Mouse (Mus musculus) megakaryocyte-erythroid progenitor cell, adult 5-6 weeks (primary cell): ENCODE data around the gene Cyfip1. TPM values are rescaled to one million over a fixed set of nuclear protein-coding genes. Genes with fewer than 3 reads are reported as not detected.

Experiments used
- ATAC-seq: replicated peaks from 2 replicates; pipeline ENCODE4 v1.8.0; 2016; ENCODE audit warnings: mild to moderate bottlenecking, inconsistent platforms; ENCODE audit not compliant: severe bottlenecking, poor library complexity, low FRiP score, low TSS enrichment
- total RNA-seq, 2 experiments: library from RNA; stranded (forward) in 1 of 2; stranded (reverse) in 1 of 2; fragments of 200-1000, 215-1000 nt in 1 of 2; fragments of >200 nt in 1 of 2; fragmentation: Nextera tagmentation in 1 of 2; gene quantifications; 2 replicates each; pipeline ENCODE4 v1.2.3; 2014 to 2017

Gene Cyfip1
- total RNA-seq, 2 experiments from 2014 or later = 20.4 to 21.4 TPM

DNA sequence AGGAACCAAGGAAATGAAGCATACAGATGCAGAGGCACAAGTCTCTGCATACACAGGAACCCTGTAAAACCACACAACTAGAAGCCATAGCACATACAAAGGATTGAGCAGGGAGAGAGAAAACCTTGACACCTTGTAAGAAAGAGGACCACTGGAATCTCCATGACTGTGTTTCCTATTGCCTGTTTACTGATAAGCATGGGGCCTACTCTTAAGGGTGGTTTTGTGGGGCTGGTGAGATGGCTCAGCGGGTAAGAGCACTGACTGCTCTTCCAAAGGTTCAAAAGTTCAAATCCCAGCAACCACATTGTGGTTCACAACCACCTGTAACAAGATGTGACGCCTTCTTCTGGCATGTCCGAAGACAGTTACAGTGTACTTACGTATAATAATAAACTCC lies 85.7 kb downstream of the Cyfip1 start:
- no peak for ATAC-seq

DNA sequence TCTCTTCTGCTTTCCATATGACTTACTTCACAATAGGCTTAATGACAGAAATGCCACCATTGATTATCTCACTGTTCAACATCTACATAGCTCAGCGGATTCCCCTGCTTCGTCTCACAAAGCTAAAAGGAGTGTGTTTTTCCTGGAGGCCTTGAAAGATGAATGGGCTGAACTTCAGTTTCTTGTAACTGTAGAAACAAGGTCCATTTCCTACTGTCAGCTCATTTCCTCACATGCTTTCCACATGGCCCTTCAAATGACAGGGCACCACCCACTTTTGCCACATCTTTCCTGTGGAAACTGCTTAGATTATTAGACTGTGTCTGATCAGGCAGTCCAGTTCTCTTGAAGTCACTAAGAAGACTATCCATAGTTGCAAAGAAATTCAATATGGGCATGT lies 87.1 kb downstream of the Cyfip1 start:
- no peak for ATAC-seq

DNA sequence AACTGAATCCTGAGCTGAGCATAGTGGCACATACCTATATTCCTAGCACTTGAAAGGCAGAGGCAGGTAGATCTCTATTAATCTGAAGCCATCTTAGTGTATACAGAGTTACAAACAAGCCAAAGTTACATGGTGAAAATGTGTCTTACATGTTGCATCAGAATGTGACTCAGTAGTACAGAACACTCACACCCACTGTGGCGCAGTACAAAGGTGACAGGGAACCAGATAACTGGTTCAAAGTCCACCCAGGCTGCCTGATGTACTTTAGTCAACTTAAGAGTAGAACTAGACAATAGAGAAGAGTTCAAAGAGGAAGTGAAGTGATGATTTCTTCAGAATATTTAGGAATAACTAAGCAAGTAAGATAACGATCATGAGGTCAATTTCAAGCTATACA lies 93.5 kb downstream of the Cyfip1 start:
- ATAC-seq = no peak

DNA sequence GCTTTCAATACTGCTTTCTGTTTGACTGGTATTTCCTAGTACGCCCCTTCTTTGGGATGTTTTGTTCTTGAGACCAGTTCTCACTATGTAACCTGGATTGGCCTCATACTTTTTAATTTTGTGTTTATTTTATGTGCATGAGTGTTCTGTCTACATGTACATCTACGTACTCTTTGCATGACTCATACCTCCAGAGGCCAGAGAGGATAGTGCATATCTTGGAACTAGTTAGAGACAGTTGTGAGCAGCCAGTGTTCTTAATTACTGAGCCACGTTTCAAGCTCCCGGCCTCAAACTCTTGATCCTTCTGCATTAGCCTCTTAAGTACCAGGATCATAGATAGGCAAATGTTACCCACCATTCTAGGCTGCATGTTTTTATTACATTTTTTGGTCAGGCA lies 96.8 kb downstream of the Cyfip1 start:
- no peak for ATAC-seq

DNA sequence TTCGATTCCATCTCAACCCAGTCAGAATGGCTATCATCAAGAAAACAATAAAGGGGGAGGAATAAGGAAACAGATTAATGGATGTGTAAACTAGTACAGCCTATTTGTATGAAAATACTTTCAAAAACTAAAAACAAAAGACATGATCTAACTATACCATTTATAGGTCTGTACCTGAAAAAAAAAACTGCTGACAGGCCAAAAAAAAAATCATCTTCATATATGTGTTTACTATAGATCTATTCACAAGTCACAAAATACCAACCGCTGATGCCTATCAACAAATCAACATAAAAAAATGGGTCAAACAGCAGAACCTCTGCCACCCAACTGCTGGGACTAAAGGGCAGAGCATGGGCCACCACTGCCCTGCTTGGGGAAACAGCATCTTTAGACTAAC lies 114.5 kb downstream of the Cyfip1 start:
- ATAC-seq = no peak

DNA sequence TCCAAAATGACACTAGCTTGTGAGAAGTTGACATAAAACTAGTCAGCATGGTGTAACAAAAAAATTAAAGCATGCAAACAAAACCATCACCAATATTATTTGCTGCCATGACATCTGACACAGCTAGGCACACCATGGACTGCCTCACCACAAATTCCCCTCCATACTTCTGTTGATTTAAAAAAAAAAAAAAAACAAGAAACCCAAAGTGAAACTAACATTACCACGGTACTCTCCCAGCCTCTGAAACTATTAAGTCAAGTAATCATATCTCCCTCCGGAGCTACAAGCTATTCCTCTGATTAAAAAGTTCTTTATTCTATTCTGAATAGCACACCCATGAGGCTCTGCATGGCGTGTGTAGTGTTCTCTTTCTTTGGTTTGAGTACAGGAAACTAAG lies 115.6 kb downstream of the Cyfip1 start:
- ATAC-seq = no peak

DNA sequence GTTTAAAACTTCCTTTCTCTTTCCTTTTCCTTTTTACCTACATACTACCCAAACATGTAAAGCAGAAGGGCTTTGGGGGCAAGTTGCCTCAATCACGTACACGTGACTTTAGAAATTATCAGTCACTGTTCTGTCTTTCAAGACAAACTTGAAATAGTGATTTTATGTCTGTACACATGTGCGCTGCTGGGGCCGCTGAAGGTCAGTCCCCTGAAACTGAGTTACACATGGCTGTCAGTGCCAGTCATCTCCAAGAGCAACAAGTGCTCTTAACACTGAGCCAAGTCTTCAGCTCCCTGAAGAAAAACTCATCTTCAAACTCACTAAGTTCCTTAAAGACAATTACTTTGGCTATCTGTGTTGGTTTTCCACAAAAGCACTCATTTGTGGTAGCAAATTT lies 116.4 kb downstream of the Cyfip1 start:
- ATAC-seq = no peak

DNA sequence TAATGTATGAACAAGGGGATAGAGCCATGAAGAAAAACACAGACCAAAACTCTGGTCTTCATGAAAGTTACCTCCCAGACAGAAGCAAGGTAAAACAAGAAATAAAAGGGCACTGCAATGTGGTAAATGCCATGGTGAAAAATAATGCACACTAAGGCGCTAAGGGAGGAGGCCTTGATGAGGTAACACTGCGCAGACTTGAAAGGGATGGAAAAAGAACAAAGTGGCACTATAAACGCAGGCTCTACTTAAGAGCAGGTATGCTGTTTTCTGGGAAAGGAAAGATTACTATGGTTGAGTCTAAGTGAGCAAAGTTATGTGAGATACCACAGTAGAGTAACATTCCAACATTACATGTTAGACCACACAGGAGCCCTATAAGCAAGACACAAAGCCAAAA lies 118.3 kb downstream of the Cyfip1 start:
- no peak for ATAC-seq

DNA sequence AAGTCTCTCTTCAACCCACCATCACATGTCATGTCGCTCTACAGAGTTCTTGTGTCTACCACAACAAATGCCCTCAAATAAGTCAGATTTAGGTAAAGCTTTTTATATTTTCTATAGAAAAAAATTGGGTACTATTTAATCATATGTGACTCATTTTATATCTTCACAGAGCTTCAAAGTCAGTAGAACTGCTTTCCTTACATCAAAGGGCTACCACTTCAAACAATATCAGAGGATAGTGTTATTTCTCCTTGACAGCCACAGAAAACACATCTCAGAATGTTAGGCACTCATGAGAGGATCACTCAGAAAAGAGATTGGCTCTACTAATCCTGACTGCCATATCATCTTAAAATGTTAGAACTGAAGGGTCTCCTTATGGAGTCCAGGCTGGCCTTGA lies 119.0 kb downstream of the Cyfip1 start:
- no peak for ATAC-seq

DNA sequence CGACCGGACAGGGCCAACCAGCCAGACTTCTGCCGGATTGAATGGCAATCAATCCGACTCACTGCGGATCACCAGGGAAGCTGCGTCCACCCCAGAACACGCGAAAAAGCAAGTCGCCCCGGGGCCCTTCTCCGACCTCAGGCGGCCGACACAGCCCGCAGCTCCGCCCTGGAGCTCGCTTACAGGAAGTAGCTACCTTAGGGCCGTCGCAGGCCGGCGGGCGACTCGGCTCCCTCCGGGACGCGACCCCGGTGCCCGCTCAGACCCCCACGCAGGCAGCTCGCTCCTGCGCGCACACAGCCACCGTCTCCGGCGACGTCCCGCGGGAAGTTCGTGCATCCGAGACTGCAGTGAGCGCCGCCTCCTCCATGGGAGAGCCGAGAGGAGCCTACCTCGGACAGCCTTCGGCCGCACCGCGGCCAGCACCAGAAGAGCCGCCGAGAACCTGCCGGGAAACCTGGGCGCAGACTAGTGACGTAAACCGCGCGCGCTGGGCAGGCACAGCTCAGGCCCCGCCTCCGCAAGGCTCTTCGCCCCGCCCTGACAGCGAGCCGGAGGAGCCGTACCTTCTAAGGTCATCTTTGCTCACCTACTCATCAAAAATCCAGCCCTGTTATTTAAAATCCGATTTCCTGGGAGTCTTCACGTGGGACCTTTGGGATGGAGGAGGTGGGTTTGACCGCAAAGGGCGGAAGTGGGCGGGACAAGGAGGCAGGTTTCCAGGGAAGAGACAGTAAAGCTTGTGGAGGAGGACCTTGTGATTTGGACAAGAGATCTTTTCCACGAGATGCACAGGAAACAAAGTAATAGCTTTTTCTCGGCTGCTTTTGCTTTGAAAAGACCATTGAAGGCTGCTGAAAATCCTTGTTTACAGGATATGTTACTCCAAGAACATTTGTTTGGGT lies 120.7 kb downstream of the Cyfip1 start, which contains the start of gene Nipa2:
TSS of gene Nipa2 (minus strand) at position 473 of the 905 bp plus-strand sequence.
- ATAC-seq = peak; percentile 96

DNA sequence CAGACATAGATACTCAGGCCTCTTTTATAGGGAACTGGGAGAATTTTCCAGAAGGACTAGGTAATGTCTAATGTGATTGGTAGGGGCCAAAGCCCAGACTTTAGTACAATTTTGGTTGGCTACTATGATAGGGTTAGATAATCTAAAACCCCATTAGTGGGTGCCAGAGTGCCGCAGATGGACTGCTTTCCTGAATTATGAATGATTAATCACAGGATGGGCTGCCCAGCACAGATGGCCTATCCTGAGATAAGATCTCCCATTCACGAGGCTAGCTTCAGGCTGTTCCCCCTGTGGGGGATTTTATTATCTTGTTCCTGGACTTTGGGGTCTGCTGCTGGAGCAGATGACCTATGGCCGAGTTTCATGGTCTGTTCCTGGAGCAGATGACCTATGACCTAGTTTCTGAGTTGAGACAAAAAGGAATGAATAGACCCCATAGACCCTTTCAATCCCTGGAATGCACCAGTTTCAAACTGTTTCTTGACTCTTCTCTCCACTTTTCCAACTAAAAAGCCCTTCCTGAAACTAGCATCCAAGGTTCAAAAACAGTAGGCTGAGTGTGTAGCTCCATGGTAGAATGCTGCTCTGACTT lies 125.4 kb downstream of the Cyfip1 start:
- ATAC-seq = no peak

DNA sequence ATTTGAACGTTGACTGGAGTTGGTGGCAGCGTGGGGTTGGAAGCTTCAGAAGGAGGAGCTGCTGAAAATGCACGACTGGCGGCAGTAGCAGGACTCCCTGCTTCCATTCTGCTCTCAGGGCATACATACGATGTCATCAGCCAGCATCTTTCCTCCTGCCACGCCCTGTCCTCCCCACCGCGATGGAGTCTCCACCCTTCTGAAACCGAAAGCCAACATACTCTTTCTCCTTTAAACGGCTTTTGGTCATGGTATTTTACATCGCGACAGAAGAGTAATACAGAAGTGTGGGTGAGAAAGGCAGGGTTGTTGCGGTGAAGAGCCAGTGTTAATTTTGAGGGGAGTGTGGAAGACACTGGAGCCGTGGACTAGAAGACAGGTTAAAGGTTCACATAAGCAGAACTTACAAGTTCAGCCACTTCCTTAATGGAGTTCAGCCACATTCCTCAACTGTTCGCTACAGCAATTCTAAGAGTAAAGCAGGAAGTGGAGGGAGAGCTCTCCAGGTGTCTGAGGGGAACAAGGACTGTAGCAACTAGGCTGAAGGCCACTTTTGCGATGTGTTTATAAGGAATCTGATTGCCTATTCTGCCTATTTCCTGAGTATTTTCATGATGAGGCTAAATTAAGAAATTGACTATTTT lies 126.8 kb downstream of the Cyfip1 start:
- peak; percentile 98 for ATAC-seq

DNA sequence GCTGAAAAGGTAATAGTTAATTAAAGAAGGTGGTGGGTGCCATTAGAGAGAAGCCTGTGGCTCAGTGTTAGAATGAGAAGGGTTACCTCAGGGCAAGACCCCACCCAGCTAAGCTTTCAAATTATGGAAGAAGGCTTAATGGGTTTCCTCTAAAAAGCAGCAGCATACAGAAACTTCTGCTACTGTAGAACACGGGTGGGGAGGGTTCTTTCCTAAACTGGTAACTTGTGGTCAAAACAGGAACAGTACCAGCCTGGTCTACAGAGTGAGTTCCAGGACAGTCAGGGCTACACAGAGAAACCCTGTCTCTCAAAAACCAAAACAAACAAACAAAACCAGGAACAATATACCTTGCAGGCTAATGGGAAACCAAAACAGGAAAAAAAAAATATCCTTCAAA lies 127.9 kb downstream of the Cyfip1 start:
- ATAC-seq = no peak

DNA sequence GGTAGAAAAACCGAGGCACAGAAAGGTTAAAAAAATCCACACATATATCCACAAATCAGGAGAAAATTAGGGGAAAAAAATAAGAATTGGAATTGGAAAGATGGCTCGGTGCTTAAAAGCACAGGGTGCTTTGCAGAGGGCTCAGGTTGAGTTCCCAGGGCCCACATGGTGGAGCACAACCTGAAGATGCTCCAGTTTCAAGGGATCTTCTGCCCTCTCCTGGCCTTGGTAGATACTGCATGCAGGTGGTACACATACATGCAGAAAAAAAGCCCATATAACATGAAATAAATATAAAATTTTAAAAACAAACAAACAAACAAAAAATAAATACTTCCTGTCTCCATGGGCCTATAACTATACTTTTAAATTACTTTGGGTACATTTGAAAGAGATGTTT lies 132.9 kb downstream of the Cyfip1 start:
- no peak for ATAC-seq

DNA sequence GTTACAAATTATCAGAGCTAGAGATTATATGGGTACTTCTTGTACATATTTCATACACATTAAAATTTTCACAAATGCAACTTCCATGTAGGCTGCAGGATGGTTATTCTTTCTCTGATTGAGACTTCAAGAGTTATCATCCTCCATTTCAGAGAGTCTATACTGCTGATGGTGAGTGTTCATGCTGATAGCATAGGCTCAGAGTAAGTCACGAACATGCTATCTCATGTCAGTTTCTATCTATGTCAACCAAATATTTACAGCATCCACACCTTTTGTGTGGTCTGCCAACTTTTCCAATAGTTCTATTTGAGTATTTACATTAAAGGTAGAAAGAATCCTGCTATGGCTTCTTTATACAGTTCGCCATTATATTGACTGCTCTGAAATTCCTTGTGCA lies 140.0 kb downstream of the Cyfip1 start:
- 0 out of 2 replicates have a peak, but pooled peaks have one; percentile 38 for ATAC-seq

Other genes starting within 250 kb of the Cyfip1 start
- gene Siglech, start 73.6 kb upstream of the Cyfip1 start, total RNA-seq (2014; fragmentation: Nextera tagmentation) = not detected in 2 replicates
- gene Siglech, start 73.6 kb upstream of the Cyfip1 start, total RNA-seq (2017) = 0.15 TPM in 1 of 2 replicates, not detected in the other
- 34.9 and 43.8 TPM in 2 replicates for gene Tubgcp5, start 47.6 kb upstream of the Cyfip1 start, total RNA-seq (2014; fragmentation: Nextera tagmentation)
- 32.7 and 55.7 TPM in 2 replicates for gene Tubgcp5, start 47.6 kb upstream of the Cyfip1 start, total RNA-seq (2017)
- 27.6 and 35.5 TPM in 2 replicates for gene Nipa2, start 120.7 kb downstream of the Cyfip1 start, total RNA-seq (2014; fragmentation: Nextera tagmentation)
- 26.9 and 38.0 TPM in 2 replicates for gene Nipa2, start 120.7 kb downstream of the Cyfip1 start, total RNA-seq (2017)
- gene Nipa1, start 178.2 kb downstream of the Cyfip1 start, total RNA-seq (2014; fragmentation: Nextera tagmentation) = 12.6 and 16.9 TPM in 2 replicates
- gene Nipa1, start 178.2 kb downstream of the Cyfip1 start, total RNA-seq (2017) = 25.5 and 31.7 TPM in 2 replicates
- 41.7 and 59.7 TPM in 2 replicates for gene Herc2, start 208.5 kb downstream of the Cyfip1 start, total RNA-seq (2014; fragmentation: Nextera tagmentation)
- gene Herc2, start 208.5 kb downstream of the Cyfip1 start, total RNA-seq (2017) = 30.8 and 51.5 TPM in 2 replicates